Mouse (Mus musculus): ENCODE measurements around the gene Fes. TPM values are rescaled to one million over a fixed set of nuclear protein-coding genes. Genes with fewer than 3 reads are reported as not detected.
"Not testable (repeated sequence)": the region's sequence is repeated elsewhere in the genome, so short reads cannot be mapped to it uniquely, and the experiment has no call there.

The Fes gene
- total and polyA plus RNA-seq, 3 experiments: 2.7 to 6.6 TPM; not detected in 1

GRCm38 (mm10) chr7:80397986-80398385 is 10.2 kb upstream of the Fes start:
- no peak for DNase-seq (ENCODE audit: low read depth, low spot score)
- H3K27me3 ChIP-seq (ENCODE audit: control insufficient read depth in 1 of 2, insufficient read depth in 2 of 2, low read length in 2 of 2): no peaks in the 10 kb centered on the region
- H3K79me2 ChIP-seq (ENCODE audit: control insufficient read depth, insufficient read depth, low read length, poor library complexity): peaks cover 28% of the 10 kb centered on the region
- no peak overlapping the region for H3K9ac ChIP-seq (ENCODE audit: control insufficient read depth, low read depth, low read length, poor library complexity, severe bottlenecking)
- H3K9me3 ChIP-seq (replicated peaks; ENCODE audit: insufficient read depth, low read length): no peaks in the 10 kb centered on the region
- H3K4me3 ChIP-seq (ENCODE audit: control insufficient read depth in 1 of 2, insufficient read depth in 1 of 2, low read depth in 2 of 2, low read length in 2 of 2): no peak overlapping the region
- TF ChIP-seq RAD21 (IDR thresholded peaks at IDR 0.05; ENCODE audit: low read depth, low read length): no peak
- TF ChIP-seq TCF12 (IDR thresholded peaks at IDR 0.05; ENCODE audit: low read depth, low read length): no peak
- TF ChIP-seq CHD1 (IDR thresholded peaks at IDR 0.05; ENCODE audit: low read depth, low read length): no peak
- no peak for TF ChIP-seq GATA1 (IDR thresholded peaks at IDR 0.05; ENCODE audit: low read depth, low read length)
- TF ChIP-seq MAZ (IDR thresholded peaks at IDR 0.05; ENCODE audit: low read depth, low read length): no peak
- TF ChIP-seq POLR2AphosphoS5 (IDR thresholded peaks at IDR 0.05; ENCODE audit: borderline replicate concordance, low read depth, low read length): no peak
- no peak for TF ChIP-seq MYB (IDR thresholded peaks at IDR 0.05; ENCODE audit: low read depth, low read length)
- no peak for TF ChIP-seq TBP (IDR thresholded peaks at IDR 0.05; ENCODE audit: low read depth, low read length)
- TF ChIP-seq MAFK (IDR thresholded peaks at IDR 0.05; ENCODE audit: borderline replicate concordance, low read depth, low read length): no peak
- TF ChIP-seq ZNF384 (IDR thresholded peaks at IDR 0.05; ENCODE audit: low read depth, low read length): no peak
- TF ChIP-seq NELFE (IDR thresholded peaks at IDR 0.05; ENCODE audit: low read depth, low read length): no peak
- TF ChIP-seq E2F4 (IDR thresholded peaks at IDR 0.05; ENCODE audit: borderline replicate concordance, low read depth, low read length): no peak
- no peak for TF ChIP-seq ELF1 (IDR thresholded peaks at IDR 0.05; ENCODE audit: low read depth, low read length)
- no peak for TF ChIP-seq POLR2A (IDR thresholded peaks at IDR 0.05; ENCODE audit: control insufficient read depth in 1 of 2, insufficient read depth in 1 of 2, low read depth in 1 of 2, low read length in 2 of 2, poor library complexity in 1 of 2)
- peaks cover 5 to 11% of the 10 kb centered on the region in 2 experiments; a peak in 3 of 4 replicates for H3K4me1 ChIP-seq (ENCODE audit: control insufficient read depth in 1 of 2, insufficient read depth in 2 of 2, low read length in 2 of 2)
- peaks cover 0 to 7% of the 10 kb centered on the region in 2 experiments; a peak in 3 of 4 replicates for H3K36me3 ChIP-seq (ENCODE audit: control insufficient read depth in 1 of 2, insufficient read depth in 2 of 2, low read length in 2 of 2)
- H3K27ac ChIP-seq (ENCODE audit: control insufficient read depth, low read depth, low read length): no peak overlapping the region

- not testable (repeated sequence) for H3K27me3 ChIP-seq (ENCODE audit: control insufficient read depth in 1 of 2, insufficient read depth in 2 of 2, low read length in 2 of 2); H3K27ac ChIP-seq (ENCODE audit: control insufficient read depth, low read depth, low read length); H3K9ac ChIP-seq (ENCODE audit: control insufficient read depth, low read depth, low read length, poor library complexity, severe bottlenecking); H3K36me3 ChIP-seq (ENCODE audit: control insufficient read depth in 1 of 2, insufficient read depth in 2 of 2, low read length in 2 of 2); H3K4me3 ChIP-seq (ENCODE audit: control insufficient read depth in 1 of 2, insufficient read depth in 1 of 2, low read depth in 2 of 2, low read length in 2 of 2); H3K9me3 ChIP-seq (replicated peaks; ENCODE audit: insufficient read depth, low read length)
- DNase-seq (ENCODE audit: low read depth, low spot score): peak; percentile 37
- peaks cover 4 to 10% of the 10 kb centered on the region in 2 experiments; a peak in 3 of 4 replicates for H3K4me1 ChIP-seq (ENCODE audit: control insufficient read depth in 1 of 2, insufficient read depth in 2 of 2, low read length in 2 of 2)
- H3K79me2 ChIP-seq (ENCODE audit: control insufficient read depth, insufficient read depth, low read length, poor library complexity): peaks cover 16% of the 10 kb centered on the region
- TF ChIP-seq SMC3 (IDR thresholded peaks at IDR 0.05; ENCODE audit: low read depth, low read length): peak; percentile 52
- TF ChIP-seq CTCF (IDR thresholded peaks at IDR 0.05 in 2 of 3, conservative IDR thresholded peaks at IDR 0.05 in 1 of 3; ENCODE audit: control insufficient read depth in 1 of 3, insufficient read depth in 1 of 3, low read depth in 2 of 3, low read length in 3 of 3, poor library complexity in 1 of 3, severe bottlenecking in 1 of 3): peak in 2 of 3 experiments; percentile 31 to 52; a peak in 4 of 6 replicates
- TF ChIP-seq RAD21 (IDR thresholded peaks at IDR 0.05; ENCODE audit: low read depth, low read length): peak; percentile 41
Measured at GRCm38 (mm10) chr7:80396427-80396826, 8.7 kb upstream of the Fes start.

Measured in MEL (cell line).